Mouse (Mus musculus): ENCODE results near the gene Fmr1. TPM values are rescaled to one million over a fixed set of nuclear protein-coding genes. Genes with fewer than 3 reads are reported as not detected.

Fmr1 gene
- 11.0 and 13.9 TPM in 2 replicates for polyA plus RNA-seq (2012; rRNA removed)

DNA sequence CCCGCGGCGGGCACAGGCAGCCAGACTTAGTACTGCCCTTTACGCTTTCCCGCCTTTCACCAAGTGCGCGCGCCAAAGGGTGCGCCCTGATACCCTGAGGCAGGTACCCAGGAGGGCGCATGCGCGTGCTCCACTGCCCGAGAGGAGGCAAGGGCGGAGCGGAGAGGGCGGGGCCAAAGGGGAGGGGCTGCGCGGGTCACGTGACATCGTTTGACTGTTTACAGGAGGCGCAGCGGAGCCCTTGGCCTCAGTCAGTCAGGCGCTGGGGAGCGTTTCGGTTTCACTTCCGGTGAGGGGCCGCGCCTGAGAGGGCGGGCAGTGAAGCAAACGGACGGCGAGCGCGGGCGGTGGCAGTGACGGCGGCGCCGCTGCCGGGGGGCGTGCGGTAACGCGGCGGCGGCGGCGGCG lies at the start of gene Fmr1:
Gene Fmr1, plus strand, starts transcription at position 209 of the 408 bp plus-strand sequence.

GRCm38 (mm10) chrX:68761606-68762005 lies 83.3 kb downstream of the Fmr1 start, which contains the start of gene Fmr1nb:
Gene Fmr1nb, plus strand, starts transcription at chrX:68761839.

Other genes with a start within 250 kb of the Fmr1 start
- 0.42 TPM in 1 of 2 replicates, not detected in the other for gene Fmr1nb, start 83.3 kb downstream of the Fmr1 start, polyA plus RNA-seq (2012; rRNA removed)
- gene Gm14698, start 142.6 kb downstream of the Fmr1 start, polyA plus RNA-seq (2012; rRNA removed): 0.19 and 0.27 TPM in 2 replicates
- gene Gm6812, start 214.5 kb downstream of the Fmr1 start, polyA plus RNA-seq (2012; rRNA removed): not detected in 2 replicates

Measured in colon, adult 2 months (tissue).